Mouse (Mus musculus) thymus, postnatal 4 days (tissue): ENCODE data around the gene Ticrr.

Source experiments
- DNase-seq: peaks from one replicate; pipeline ENCODE4 v3.0.0; 2021

Gene Ticrr

GRCm38 (mm10) chr7:79659578-79660290, at the start of gene Ticrr:
Gene Ticrr (plus strand): TSS chr7:79660196.
- peak; percentile 99 for DNase-seq

DNA sequence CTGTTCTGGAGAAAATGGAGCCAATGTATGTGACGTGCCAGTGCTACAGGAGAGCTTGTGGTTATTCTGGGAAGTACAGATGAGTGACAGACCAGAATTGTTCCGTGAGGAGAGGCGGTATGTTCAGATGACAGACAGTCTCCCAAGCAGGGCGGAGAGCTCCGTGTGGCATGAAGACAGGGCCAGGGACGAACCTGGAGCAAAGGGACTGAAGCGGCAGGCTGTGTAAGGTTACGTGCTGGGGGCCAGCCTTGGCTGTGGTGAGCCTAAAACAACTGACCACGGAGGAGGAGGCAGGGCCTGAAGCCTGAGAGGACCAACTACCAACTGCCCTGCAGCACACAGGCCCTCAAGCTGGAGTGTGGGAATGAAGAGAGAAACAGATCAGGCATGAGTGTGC, 48.1 kb upstream of the Ticrr start:
- no peak for DNase-seq

GRCm38 (mm10) chr7:79612783-79613182, 47.2 kb upstream of the Ticrr start:
- DNase-seq, result peak; percentile 74

DNA sequence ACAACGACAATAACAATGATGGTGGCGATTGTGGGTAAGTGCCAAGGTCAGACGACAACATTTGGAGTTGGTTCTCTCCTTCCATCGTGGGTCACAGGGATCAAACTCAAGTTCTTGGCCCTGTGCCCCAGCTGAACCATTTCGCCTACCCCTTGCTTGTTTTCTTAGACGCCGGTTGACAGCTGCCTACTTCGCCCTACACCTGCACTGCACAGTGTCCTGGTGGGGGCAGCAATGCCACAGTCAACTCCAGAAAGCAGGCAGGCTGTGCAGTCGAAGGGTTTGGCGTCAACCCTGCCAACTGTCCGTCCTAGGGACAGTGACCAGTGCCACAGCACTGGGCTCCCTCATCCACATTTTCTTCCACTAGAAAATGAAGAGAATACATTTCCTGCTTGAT, 46.7 kb upstream of the Ticrr start:
- DNase-seq, result no peak

DNA sequence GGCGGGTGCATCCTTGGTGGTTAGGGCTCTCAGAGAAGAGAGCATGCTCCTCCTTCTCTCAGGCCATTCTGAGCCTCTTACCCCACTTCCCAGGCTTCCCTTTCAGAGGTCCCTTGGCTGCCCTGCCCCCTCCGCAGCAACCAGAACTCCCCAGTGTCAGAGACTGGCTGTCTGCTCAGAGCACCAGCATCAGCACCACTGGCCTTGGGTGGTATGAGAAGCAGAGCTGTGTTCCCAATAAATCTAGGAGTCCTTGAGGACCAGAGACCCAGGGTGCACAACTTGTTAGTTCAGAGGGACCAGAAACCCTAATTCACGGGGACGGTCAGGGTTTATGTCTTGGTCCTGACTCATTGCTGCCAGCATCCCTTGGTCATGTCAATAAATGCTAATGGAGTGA, 45.0 kb upstream of the Ticrr start:
- DNase-seq, result no peak

DNA sequence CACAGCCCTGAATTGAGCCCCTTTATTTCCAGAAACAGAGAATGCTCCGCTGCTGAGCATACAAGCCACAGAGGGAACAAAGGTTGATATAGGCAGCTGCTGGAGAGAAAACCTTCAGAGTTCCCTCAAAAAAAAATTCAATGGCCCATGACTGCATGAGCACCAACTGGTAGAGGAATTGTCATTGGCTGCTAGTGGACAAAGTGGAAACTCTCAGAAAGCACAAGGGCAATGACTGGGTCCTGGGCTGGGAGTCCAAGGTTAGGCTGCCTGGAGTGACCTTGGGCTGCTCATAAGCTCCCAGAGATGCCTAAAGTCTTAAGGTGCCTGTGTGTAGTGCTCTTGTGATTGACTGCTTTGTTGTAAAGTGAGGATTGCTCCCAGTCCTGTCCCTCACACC, 44.1 kb upstream of the Ticrr start:
- no peak for DNase-seq

GRCm38 (mm10) chr7:79617418-79617817, 42.6 kb upstream of the Ticrr start, which contains the start of gene Rhcg:
Gene Rhcg (minus strand): TSS chr7:79617657.
- DNase-seq, result no peak

GRCm38 (mm10) chr7:79619493-79619892, 40.5 kb upstream of the Ticrr start:
- no peak for DNase-seq

DNA sequence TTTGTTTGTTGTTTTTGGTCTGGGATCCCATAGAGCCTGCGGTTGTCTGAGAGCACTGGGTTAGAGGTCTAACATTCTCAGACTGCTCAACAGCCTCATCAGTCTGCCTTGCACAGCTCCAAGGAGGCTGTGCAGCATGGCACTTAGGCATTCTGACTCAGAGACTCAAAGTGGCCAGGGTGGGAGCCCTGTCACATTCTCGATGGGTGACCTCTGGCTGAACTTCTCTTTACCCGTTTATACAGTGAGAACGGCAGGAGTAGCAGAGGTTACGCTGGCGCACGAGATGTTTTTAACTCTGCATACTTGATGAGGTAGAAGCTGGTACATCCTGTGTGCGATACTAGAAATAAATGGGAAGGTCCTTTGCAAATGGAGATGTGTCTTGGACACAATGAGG, 36.9 kb upstream of the Ticrr start:
- no peak for DNase-seq

GRCm38 (mm10) chr7:79626170-79626569, 33.8 kb upstream of the Ticrr start:
- no peak for DNase-seq

DNA sequence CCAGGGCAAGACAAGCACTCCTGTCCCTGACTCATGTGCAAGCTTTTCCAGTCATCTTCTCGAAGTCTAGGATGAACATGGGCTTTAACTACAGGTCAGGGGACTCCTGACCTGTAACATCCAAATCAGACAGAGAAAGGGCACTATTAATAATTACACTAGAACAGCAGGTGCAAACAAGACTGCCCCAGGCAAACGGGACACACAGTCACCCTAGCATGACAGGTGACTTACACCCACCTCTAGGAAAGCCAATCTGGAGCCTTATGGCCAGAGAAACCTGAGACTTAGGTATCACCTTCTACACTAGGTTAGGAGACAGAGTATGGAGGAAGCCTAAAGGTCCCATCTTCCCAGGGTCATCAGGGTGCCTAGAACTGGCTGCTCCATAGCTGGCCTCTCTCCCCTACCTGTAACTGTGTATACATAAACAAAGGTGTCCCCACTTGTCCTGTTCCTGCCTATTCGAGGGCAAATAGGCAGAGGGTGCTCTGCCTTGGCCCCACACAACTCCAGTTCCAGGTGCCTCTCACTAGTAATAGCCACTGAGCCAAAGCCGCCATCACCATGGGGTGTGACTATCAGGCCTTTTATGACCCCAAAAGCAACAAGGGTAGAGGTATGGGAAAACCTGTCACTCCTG, 31.6 kb upstream of the Ticrr start:
- DNase-seq, result no peak

DNA sequence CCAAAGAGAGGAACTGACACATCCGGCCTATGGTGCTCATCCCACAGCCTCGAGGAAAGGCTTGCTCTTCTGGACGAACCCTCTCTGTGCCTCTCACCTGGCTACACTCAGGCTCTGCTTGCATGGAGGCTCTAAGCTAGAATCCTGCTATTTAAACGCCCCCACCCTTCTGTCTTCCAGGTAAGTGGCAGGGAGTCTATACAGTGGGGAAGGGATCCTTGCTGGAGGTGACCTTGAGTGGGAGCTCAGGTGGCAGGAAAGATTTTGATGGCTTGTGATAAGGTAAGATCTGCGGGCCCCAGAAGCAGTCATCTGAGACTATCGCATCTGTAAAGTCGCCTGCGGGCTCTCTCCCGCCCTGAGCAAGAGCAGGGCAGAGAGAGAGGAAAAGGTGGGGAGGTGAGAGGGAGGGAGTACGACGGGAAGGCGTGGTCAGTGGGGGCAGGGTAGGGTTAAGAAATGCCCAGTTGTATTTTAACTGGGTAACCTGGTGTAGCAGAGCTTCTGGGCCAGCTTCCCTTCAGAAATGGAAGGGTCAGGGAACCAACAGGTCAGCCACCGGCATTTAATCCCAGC, 28.1 kb upstream of the Ticrr start:
- no peak for DNase-seq

DNA sequence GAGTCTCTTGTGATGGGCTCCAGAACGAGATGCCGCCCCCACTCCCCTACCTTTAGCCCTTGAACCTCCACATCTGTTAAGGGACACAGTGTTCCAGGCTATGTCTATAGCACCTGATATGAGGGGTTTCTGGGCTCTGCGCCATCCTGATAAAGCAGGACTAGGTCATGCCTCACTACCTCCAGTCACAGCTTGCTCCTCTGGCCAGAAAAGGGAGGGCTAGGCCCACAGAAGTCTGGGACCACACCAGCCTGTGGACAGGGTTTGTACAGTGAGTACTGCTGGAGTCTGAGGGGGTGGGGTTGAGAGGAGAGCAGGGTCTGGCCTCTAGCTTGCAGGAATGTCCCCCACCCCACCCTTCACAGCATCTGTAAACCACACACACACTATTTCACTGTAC, 12.8 kb upstream of the Ticrr start:
- DNase-seq, result no peak

DNA sequence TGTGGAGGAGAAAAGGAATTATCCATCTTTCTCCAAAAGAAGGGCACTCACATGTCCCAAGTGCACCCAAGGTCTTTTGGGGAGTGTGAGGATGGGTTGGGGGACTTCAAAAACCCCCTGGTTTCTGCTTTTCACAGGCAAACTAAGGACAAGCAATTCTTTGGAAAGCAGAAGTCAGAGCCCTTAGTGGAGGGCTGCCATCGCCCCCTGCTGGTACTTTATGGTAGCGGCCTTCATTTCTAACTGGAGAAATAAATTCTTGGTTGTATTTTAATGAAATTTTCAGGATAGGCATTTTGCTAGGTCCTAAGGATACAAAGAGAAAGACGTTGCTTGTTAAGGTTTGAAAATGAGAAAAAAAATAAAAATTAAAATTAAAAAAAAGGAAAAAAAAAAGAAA, 11.0 kb upstream of the Ticrr start:
- DNase-seq, result peak; percentile 75

- no peak for DNase-seq
These were observed 5.8 kb upstream of the Ticrr start for GRCm38 (mm10) chr7:79654185-79654584.

GRCm38 (mm10) chr7:79654586-79654985, 5.4 kb upstream of the Ticrr start:
- no peak for DNase-seq

DNA sequence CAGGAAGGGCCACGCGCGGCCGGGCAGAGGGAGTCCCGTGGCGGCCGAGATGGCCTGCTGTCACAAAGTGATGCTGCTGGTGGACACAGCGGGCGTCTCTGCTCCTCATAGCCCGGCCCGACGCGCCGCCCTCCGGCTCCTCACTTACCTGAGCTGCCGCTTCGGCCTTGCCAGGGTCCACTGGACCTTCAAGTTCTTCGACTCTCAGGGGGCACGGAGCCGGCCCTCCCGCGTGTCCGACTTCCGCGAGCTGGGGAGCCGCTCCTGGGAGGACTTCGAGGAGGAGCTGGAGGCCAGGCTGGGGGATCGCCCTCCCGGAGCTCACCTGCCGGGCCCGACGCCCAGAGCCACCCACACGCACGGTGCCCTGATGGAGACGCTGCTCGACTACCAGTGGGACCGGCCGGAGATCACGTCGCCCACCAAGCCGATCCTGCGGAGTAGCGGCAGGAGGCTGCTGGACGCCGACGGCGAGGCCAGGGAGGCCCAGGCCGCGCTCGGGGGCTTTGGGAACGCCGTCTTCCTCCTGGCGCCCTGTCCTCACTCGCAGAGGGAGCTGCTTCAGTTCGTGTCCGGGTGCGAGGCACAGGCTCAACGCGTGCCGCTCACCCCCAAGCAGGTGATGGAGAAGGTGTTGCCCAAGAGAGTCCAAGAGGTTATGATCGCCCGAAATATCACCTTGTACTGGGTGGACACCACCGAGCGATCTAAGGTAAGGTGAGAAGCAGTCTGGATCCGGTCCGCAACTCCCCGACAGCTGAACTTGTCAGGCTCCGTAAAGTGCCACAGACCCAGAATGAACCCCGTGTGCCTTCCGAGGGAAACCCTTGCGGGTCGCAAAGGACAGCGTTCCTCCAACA, 525 bp downstream of the Ticrr start:
- no peak for DNase-seq

GRCm38 (mm10) chr7:79661253-79661890, 1.4 kb downstream of the Ticrr start:
- DNase-seq, result peak; percentile 13

DNA sequence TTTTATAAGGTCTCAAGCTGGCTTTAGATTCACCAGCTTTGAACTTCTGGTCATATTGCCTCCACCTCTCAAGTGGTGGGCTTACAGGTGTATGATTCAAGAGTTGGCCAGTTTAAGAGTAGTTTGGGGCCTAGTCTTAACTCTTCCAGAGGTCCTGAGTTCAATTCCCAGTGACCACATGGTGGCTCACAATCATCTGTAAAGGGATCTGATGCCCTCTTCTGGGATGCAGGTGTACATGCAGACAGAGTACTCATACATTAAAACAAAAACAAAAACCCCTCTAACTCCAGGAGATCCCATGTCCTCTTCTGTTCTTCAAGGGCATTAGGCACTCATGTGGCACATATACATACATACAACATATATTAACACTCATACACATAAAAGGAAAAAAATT, 6.7 kb downstream of the Ticrr start:
- no peak for DNase-seq

DNA sequence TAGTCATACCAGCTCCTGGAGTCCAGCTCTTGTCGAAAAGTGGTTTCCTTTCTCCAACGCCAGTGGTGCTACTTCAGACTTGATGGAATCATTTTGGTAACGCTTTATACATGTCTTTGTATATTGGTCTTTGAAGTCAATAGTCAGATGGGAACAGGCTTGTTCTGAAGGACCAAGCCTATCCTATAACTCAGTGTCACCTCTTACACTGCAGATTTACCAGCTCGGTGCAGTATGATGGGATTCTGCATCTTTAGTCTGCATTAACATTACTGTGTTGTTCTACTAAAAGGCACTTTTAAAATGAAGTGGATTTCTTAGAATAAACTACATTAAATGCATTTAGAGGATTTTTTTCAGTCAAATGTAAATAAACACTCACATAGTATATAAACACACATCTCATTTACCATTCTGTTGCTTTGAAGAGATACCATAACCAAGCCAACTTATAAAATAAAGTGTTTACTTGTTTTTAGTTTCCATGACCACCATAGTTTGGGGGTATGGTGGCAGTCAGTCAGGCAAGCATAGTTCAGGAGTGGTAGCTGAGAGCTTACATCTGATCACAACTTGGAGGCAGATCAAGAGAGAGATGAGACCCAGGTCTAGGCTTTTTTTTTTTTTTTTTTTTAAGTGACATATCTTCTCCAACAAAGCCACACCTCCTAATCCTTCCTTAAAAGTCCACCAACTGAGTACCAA, 11.1 kb downstream of the Ticrr start:
- DNase-seq, result no peak

DNA sequence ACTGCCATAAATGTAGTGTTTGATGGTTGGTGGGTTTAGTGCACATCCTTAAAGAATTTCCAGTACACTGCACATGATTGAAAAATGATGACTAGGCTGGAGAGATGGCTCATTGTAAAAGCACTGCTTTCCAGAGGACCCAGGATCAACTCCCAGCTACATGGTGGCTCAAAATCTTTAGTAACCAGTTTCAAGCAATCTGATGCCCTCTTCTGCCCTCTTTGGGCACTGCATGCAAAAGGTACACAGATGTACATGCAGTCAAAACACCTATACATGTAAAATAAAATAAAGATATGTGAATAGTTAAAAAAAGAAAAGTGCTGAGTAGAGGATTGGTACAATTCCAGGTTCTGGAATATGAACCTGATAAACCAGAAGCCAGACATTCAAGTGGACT, 19.2 kb downstream of the Ticrr start:
- DNase-seq, result peak; percentile 56

DNA sequence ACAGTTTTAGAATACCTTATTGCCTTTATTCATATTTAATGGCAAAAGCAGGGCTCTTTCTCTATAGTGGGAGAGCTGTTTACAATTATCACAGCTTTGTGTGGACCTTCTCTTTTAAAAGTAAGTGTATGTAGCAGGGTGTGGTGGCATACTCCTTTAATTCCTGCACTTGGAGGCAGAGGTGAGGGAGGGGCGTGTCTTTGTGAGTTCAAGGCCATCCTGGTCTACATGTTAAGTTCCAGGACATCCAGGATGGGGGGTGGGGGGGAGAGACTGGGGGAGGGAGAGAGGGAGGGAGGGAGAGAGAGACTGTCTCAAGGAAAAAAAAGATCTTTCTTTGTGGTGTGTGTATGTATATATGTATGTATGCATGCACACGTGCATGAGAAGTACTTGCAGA, 20.2 kb downstream of the Ticrr start:
- DNase-seq, result no peak
